Mouse (Mus musculus) erythroblast, adult 5-6 weeks (primary cell): ENCODE data around the gene Zfp687. TPM values are rescaled to one million over a fixed set of nuclear protein-coding genes. Genes with fewer than 3 reads are reported as not detected.
"Not testable (repeated sequence)": the region's sequence is repeated elsewhere in the genome, so short reads cannot be mapped to it uniquely, and the experiment has no call there.

Experiments used
- ATAC-seq: replicated peaks from 2 replicates; pipeline ENCODE4 v1.8.0; 2016; ENCODE audit warnings: moderate number of reproducible peaks, mild to moderate bottlenecking, moderate TSS enrichment, inconsistent platforms; ENCODE audit not compliant: poor library complexity, low FRiP score, severe bottlenecking
- total RNA-seq, 2 experiments: library from RNA; stranded (forward) in 1 of 2; stranded (reverse) in 1 of 2; fragments of 150-400 nt in 1 of 2; fragments of 200-764, 138-1000 nt in 1 of 2; gene quantifications; 2 replicates each; pipeline versions ENCODE4 v1.2.3 to v1.2.4; 2015 to 2017; ENCODE audit warnings: low replicate concordance in 2 of 2

The Zfp687 gene
- total RNA-seq (2015; ENCODE audit: low replicate concordance), result 5.9 and 6.5 TPM in 2 replicates
- total RNA-seq (2017; ENCODE audit: low replicate concordance), result 4.3 and 6.4 TPM in 2 replicates

- ATAC-seq, result peak; percentile 85
These were observed at the start of gene Zfp687 for GRCm38 (mm10) chr3:95015337-95015872. Zfp687 (minus strand) TSS chr3:95015448.

GRCm38 (mm10) chr3:95063741-95064140, 48.5 kb upstream of the Zfp687 start:
- no peak for ATAC-seq

- ATAC-seq, result no peak
These were observed 42.8 kb upstream of the Zfp687 start for GRCm38 (mm10) chr3:95058078-95058477.

DNA sequence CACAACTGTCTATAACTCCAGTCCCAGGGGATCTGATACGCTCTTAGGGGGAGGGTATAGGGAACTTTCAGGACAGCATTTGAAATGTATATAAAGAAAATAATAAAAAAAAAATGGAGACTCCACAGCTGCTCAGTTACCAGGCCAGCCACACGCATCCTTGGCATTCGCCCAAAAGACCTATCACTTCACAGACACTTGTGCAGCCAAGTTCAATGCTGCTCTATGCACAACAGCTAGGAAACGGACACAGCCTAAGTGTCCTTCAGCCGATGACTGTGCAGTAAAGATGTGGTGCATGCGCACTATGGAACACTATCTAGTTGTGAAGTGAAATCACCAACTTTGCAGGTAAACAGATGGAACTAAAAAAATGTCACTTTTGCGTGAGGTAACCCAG, 41.0 kb upstream of the Zfp687 start:
- peak; percentile 77 for ATAC-seq

DNA sequence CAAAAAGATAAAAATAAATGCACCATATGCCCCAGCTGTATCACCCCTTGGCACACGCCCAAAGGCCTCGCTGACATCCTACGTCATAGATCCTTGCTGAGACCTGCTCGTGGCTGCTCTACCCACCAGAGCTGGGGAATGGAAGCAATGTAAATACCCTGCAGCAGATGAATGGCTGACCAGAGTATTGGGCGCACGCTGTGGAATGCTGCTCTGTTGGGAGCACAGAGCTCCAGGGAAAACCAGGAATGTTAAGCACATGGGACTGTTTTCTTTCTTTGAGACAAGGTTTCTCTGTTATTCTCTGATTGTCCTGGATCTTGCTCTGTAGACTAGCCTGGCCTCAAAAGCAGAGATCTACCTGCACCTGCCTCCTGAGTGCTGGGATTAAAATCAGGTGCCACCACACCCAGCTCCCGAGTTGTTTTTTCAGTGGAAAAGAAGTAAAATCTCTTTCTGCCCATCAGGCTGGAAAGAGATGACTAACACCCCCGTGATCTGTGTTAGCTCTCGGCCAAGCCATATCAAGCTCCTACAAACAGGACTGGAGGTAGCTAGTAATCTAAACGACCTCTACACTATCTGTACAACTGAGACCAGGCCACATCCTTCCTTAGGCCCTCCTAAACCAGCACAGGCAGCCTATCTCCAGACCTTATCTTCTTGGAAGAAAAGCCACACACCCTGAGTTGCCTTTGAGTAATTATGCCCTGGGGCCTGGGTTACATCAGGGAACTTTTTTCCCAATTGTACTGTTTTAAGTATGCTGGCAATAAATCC, 39.4 kb upstream of the Zfp687 start:
- 0 out of 2 replicates have a peak, but pooled peaks have one; percentile 32 for ATAC-seq

DNA sequence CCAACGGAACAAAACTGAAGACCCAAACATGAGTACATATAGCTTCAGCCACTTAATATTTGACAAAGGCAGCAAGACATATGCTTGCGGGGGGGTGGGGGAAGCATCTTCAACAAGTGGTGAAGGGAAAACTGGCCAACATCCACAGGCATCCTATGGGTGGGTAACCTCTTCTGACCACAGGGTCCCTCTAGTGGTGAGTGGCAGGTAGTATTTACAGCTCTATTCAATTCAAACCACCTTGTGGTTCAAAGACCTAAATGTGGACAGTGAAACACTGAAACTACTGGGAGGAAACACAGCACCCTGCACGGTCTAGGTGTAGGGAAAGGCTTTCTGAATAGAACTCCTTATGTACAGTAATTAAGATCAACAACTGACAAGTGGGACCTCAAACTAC, 38.5 kb upstream of the Zfp687 start:
- peak; percentile 74 for ATAC-seq

GRCm38 (mm10) chr3:95052959-95053358, 37.7 kb upstream of the Zfp687 start:
- peak; percentile 67 for ATAC-seq

DNA sequence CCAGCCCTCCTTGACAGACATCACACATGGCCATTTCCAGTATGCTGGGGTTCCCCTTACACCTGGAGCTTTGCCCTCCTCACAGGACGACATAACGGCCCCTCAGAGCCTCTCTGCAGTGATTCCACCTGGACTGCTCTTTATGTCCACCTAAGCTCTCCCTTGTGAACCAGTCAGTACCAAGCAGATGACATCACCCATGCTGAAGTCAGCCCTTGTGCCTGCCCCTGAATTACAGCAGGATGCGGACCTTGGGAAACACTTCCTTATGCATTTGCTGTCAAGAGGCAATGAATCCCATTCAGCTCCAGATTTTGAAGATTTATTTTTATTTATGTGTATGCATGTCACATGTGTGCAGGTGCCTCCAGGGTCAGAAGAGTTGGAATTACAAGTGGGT, 32.7 kb upstream of the Zfp687 start:
- ATAC-seq, result no peak

GRCm38 (mm10) chr3:95046462-95047057, 31.3 kb upstream of the Zfp687 start:
- ATAC-seq, result no peak

DNA sequence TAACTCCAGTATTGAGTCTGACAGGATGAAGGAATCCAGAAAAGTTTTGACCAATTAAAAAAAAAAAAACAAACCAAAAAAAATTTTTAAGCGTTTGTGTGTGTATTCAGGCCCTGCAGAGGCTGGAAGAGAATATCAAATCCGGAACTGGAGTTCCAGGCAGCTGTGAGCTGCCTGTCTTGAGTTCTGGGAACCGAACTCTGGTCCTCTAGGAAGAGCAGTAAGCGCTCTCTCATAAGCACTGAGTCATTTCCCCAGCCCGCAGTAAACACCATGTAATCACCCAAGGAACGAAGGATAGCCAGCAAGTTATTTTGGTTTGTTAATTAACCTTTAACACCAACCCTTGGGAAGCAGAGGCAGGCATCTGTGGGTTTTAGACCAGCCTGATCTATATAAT, 28.0 kb upstream of the Zfp687 start:
- no peak for ATAC-seq

DNA sequence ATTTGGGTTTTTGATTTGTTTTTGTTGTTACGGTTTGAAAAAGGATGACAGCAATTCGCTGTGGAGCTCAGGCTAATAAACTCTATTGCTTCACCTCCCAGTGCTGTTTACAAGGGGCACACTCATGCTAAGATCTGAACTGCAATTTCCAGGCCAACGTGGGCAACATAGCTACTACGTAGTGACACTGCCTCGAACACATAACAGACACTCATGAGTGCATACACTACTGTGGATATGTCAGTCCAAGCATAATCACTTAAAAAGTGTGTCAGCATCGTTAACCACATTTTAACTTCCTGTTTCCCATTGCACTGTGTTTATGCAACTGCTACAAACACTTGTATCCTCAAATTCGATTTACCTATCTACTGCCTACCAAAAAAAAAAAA, 27.6 kb upstream of the Zfp687 start:
- peak; percentile 50 for ATAC-seq

DNA sequence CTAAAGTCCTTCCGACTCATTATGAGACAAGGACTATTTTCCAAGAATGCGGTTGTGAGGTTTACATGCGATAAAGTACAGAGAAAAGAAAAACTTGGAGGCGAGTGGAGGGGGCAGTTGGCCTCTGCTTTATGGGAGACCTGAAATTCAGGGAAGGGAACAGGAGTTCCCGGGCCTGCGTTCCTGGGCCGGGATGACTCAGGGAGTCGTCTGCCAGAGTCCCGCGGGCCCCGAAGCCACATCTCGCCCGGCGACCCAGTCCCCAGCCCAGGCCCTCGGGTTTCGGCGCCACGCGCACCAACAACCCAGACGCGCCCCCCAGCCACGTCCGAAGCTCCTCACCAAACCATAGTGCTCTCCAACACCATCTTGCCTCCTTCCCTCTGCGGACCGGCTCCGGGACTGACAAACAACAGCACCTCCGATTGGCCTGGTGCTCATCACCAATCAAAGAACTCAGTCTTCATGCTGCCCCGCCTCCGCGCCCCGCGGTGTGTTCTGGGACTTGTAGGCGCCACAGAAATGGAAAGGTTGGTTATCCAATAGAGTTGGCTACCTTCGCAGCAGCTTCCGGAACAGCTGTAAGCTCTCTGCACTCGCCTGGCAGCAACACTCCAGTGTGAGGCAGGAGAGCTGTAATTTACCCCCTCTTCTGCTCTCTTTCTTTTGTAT, 27.1 kb upstream of the Zfp687 start, which contains the start of gene Psmd4:
TSS of gene Psmd4 (minus strand) at position 449 of the 672 bp plus-strand sequence.
- peak; percentile 96 for ATAC-seq

DNA sequence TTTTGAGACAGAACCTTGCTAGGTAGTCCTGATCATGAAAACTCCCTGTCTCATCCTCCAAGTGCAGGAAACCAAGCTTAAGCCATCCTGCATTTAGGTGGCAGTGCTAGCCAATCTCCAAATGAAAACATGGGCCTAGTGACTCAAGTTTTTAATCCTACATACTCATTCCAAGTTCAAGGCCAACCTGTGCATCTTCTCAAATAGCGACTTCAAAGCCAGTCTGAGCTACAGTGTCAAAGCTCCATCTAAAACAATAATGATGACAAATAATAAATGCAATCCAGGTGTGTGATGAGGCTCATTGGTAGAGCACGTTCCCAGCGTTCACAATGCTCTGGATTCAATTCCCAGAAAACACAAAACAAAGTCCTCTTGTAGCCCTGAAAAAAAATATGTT, 26.4 kb upstream of the Zfp687 start:
- ATAC-seq, result no peak

- ATAC-seq, result no peak
These were observed 14.7 kb upstream of the Zfp687 start for GRCm38 (mm10) chr3:95029953-95030352.

DNA sequence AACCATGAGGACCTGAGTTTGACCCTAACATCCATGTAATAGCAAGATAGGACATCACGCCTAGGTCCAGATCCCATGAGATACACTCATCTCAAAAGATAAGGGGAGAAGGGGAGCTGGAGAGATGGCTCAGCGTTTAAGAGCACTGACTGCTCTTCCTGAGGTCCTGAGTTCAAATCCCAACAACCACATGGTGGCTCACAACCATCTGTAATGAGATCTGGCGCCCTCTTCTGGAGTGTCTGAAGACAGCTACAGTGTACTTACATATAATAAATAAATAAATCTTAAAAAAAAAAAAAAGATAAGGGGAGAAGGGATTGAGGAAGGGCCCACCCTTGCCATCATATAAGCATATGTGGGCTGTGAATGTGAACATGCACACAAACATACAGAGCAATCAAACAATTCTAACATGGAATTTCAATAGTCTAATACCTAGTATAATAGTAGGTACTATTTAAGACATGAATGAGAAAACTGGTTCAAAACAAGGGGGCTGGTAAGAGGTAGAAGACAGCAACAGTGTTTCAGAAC, 14.1 kb upstream of the Zfp687 start:
- not testable (repeated sequence) for ATAC-seq

DNA sequence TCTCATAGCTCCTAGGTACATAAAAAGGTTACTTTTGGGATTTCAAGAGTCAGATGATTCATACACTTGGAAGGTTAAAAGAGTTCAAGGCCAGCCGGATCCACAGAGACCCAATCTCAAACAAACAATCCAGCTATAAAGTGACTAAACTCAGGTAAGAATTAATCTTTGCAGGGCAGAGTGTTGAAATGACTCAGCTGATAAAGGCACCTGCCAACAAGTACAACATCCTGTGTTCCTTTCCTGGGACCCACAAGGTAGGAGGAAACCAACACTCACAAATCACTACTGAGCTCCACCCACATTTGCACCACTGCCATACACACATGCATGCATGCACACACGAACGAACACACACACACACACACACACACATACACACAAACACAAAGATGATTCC, 13.4 kb upstream of the Zfp687 start:
- no peak for ATAC-seq

GRCm38 (mm10) chr3:95027701-95028100, 12.5 kb upstream of the Zfp687 start:
- ATAC-seq, result no peak

- ATAC-seq, result no peak
These were observed 11.9 kb upstream of the Zfp687 start for GRCm38 (mm10) chr3:95027057-95027645.

DNA sequence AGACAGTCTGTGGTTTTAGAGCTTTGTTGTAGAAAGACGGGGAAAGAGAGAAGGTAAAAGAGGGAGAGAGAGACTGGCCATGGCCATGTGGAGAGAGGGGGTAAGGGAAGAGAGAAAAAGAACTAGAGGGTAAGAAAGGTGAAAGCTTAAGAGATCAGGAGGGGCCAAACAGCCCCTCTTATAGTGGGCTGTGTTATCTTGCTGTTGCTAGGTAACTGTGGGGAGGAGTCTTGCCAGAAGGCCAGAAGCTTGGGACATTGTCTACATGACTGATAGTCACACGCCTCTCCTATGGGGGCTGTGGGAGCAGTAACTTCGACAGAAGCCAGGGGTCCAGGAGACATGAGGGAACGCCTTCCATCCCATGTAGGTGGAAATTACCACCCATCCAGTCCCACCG, 10.0 kb upstream of the Zfp687 start:
- ATAC-seq, result no peak

DNA sequence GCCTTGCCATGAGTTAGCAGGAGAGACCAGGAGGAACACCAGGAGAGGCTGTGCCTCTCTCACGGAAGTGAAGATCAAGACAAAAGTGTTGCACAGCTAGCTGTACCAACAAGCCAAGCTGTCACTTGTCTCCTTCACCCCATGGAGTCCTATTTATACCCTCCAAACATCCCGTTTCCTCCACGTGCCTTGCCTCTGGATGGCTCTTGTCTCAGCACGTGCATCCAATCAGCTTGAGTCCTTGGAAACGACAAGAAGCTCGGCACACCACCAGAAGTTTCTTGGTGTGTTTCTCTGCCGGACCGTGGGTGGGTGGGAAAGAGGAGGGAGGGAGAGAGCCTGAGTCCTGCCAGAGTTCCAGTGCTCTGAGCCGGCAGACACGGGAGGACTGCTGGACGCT, 9.3 kb upstream of the Zfp687 start:
- ATAC-seq, result no peak
